Mouse (Mus musculus) hindbrain, postnatal 0 days (tissue): ENCODE data around the gene Chn2. TPM values are rescaled to one million over a fixed set of nuclear protein-coding genes. Genes with fewer than 3 reads are reported as not detected.

Experiments
- ATAC-seq: fragments of 200-750 bp; cut with Nextera tagmentation; 2 replicates; pipeline ENCODE4 v1.8.0; 2017; ENCODE audit warnings: mild to moderate bottlenecking, moderate TSS enrichment, moderate library complexity
- DNase-seq: peaks from one replicate; pipeline ENCODE4 v3.0.0-alpha.2; 2015; ENCODE audit warnings: low spot score
- H3K27ac ChIP-seq: fragments of 300-500 bp; sonication (generic); 2 replicates; pipeline ENCODE4 v1.5.1; 2014; ENCODE audit warnings: mild to moderate bottlenecking
- H3K27me3 ChIP-seq: fragments of 300-500 bp; sonication (generic); 2 replicates; pipeline ENCODE4 v1.6.1; 2014; ENCODE audit warnings: low read length, mixed read lengths; ENCODE audit not compliant: insufficient read depth
- H3K36me3 ChIP-seq: fragments of 300-500 bp; sonication (generic); 2 replicates; pipeline ENCODE4 v1.6.1; 2014; ENCODE audit warnings: low read length, mixed read lengths; ENCODE audit not compliant: insufficient read depth
- H3K4me1 ChIP-seq: fragments of 300-500 bp; sonication (generic); 2 replicates; pipeline ENCODE4 v1.6.1; 2014; ENCODE audit warnings: antibody characterized with exemption, low read length, mixed read lengths; ENCODE audit not compliant: insufficient read depth
- H3K4me2 ChIP-seq: fragments of 300-500 bp; sonication (generic); 2 replicates; pipeline ENCODE4 v1.6.1; 2014; ENCODE audit warnings: low read depth, mild to moderate bottlenecking, low read length, moderate library complexity, mixed read lengths
- H3K4me3 ChIP-seq: fragments of 300-500 bp; sonication (generic); 2 replicates; pipeline ENCODE4 v1.5.1; 2014; ENCODE audit warnings: low read length
- H3K9ac ChIP-seq: fragments of 300-500 bp; sonication (generic); replicated peaks from 2 replicates; pipeline ENCODE4 v1.6.1; 2014; ENCODE audit warnings: mild to moderate bottlenecking, low read length, moderate library complexity, mixed read lengths
- H3K9me3 ChIP-seq: fragments of 300-500 bp; sonication (generic); 2 replicates; pipeline ENCODE4 v1.6.1; 2016; ENCODE audit warnings: low read length, mixed read lengths
- CTCF ChIP-seq: IDR thresholded peaks from 2 replicates; pipeline ENCODE4 v1.5.1; 2016; ENCODE audit warnings: antibody characterized with exemption, control low read depth, low read depth
- WGBS: fragments of 180-500 bp; shearing (Covaris S2); extraction: QIAGEN DNeasy Blood & Tissue Kit; methylation state at CpG from one replicate; pipeline ENCODE4 v1.1.7; 2014; 5-methylcytosine and 5-hydroxymethylcytosine counted together
- polyA plus RNA-seq: library from polyadenylated mRNA; unstranded; fragments of >200 nt; fragmentation: Nextera tagmentation; extraction: Ambion mirVana; gene quantifications from 2 replicates; pipeline ENCODE4 v1.2.1, GENCODE M21; 2015
- total RNA-seq: library from RNA; depleted of rRNA; stranded (reverse); fragments of >200 nt; gene quantifications from 2 replicates; pipeline ENCODE4 v1.2.3, GENCODE M21; 2014

The Chn2 gene
- total and polyA plus RNA-seq, 2 experiments from 2014 or later, result 21.2 to 43.8 TPM

GRCm38 (mm10) chr6:54141165-54141564 is 101.8 kb downstream of the Chn2 start:
- 58% methylated on average over 3 of the region's 3 CpGs for WGBS
- Histone ChIP-seq H3K4me2 (no peak overlapping the region), H3K27ac (no peak overlapping the region), H3K4me3 (no peak overlapping the region), H3K36me3 (no peaks in the 10 kb centered on the region), H3K4me1 (peaks cover 5% of the 10 kb centered on the region; the same call in 1 of the 2 replicates), H3K9me3 (no peaks in the 10 kb centered on the region), H3K27me3 (no peaks in the 10 kb centered on the region), H3K9ac (no peak overlapping the region)
- ATAC-seq (no peak), DNase-seq (peak; percentile 44)
- TF ChIP-seq CTCF, result no peak

GRCm38 (mm10) chr6:54142848-54143651 is 103.7 kb downstream of the Chn2 start:
- Histone ChIP-seq H3K27me3 (no peaks in the 10 kb centered on the region), H3K9me3 (no peaks in the 10 kb centered on the region)
- no peak for ATAC-seq

GRCm38 (mm10) chr6:54143652-54143960 is 104.3 kb downstream of the Chn2 start:
- Histone ChIP-seq H3K27ac (no peak overlapping the region), H3K4me3 (no peak overlapping the region), H3K4me1 (peaks cover 5% of the 10 kb centered on the region; the same call in 1 of the 2 replicates), H3K9me3 (no peaks in the 10 kb centered on the region), H3K4me2 (no peak overlapping the region), H3K27me3 (no peaks in the 10 kb centered on the region), H3K9ac (no peak overlapping the region), H3K36me3 (no peaks in the 10 kb centered on the region)
- no peak for TF ChIP-seq CTCF
- DNase-seq (no peak), ATAC-seq (no peak)
- WGBS, result 81% methylated on average over 2 of the region's 2 CpGs

More at GRCm38 (mm10) chr6:54142848-54143651, 103.7 kb downstream of the Chn2 start:
- Histone ChIP-seq H3K36me3 (no peaks in the 10 kb centered on the region), H3K4me1 (peaks cover 5% of the 10 kb centered on the region; the same call in 1 of the 2 replicates), H3K4me3 (no peak overlapping the region), H3K9ac (no peak overlapping the region), H3K27ac (no peak overlapping the region), H3K4me2 (no peak overlapping the region)
- no peak for DNase-seq
- TF ChIP-seq CTCF, result no peak
- WGBS, result 81% methylated on average over 11 of the region's 11 CpGs

GRCm38 (mm10) chr6:54148844-54149526 is 109.6 kb downstream of the Chn2 start:
- 62% methylated on average over 6 of the region's 6 CpGs for WGBS
- ATAC-seq (no peak), DNase-seq (no peak)
- no peaks in the 10 kb centered on the region for H3K27me3 ChIP-seq
- TF ChIP-seq CTCF, result no peak
- H3K4me1 ChIP-seq, result no peaks in the 10 kb centered on the region
- no peaks in the 10 kb centered on the region for H3K36me3 ChIP-seq
- H3K9me3 ChIP-seq, result no peaks in the 10 kb centered on the region
- no peak overlapping the region for H3K27ac ChIP-seq
- H3K4me3 ChIP-seq, result no peak overlapping the region
- H3K4me2 ChIP-seq, result no peak overlapping the region
- no peak overlapping the region for H3K9ac ChIP-seq

- Histone ChIP-seq H3K27ac (no peak overlapping the region), H3K4me1 (no peaks in the 10 kb centered on the region), H3K4me3 (no peak overlapping the region), H3K4me2 (no peak overlapping the region), H3K9ac (no peak overlapping the region), H3K9me3 (no peaks in the 10 kb centered on the region), H3K36me3 (no peaks in the 10 kb centered on the region), H3K27me3 (no peaks in the 10 kb centered on the region)
- DNase-seq, result no peak
- TF ChIP-seq CTCF, result no peak
- no peak for ATAC-seq
- WGBS, result 84% methylated on average over 5 of the region's 5 CpGs
Measured at GRCm38 (mm10) chr6:54150821-54151220, 111.5 kb downstream of the Chn2 start.

GRCm38 (mm10) chr6:54151443-54152241 is 112.3 kb downstream of the Chn2 start:
- Histone ChIP-seq H3K27me3 (no peaks in the 10 kb centered on the region), H3K36me3 (no peaks in the 10 kb centered on the region), H3K4me1 (no peaks in the 10 kb centered on the region), H3K27ac (no peak overlapping the region), H3K9me3 (no peaks in the 10 kb centered on the region), H3K9ac (no peak overlapping the region), H3K4me3 (no peak overlapping the region), H3K4me2 (no peak overlapping the region)
- DNase-seq (no peak), ATAC-seq (no peak)
- no peak for TF ChIP-seq CTCF
- WGBS, result 74% methylated on average over 7 of the region's 7 CpGs
